Mouse (Mus musculus): ENCODE measurements around the gene Tigit.

GRCm38 (mm10) chr16:43602573-43602972 lies 61.4 kb downstream of the Tigit start:
- no peak for TF ChIP-seq CTCF (IDR thresholded peaks at IDR 0.05)
- no peak for TF ChIP-seq EP300 (IDR thresholded peaks at IDR 0.05)
